Mouse (Mus musculus): Measurements from ENCODE around the gene Ube2r2. TPM values are rescaled to one million over a fixed set of nuclear protein-coding genes. Genes with fewer than 3 reads are reported as not detected.
A peak's percentile ranks its signal among the peaks of the same experiment; 100 is the strongest.

Ube2r2 gene
- polyA plus RNA-seq, 1 experiment, result 129 TPM

DNA sequence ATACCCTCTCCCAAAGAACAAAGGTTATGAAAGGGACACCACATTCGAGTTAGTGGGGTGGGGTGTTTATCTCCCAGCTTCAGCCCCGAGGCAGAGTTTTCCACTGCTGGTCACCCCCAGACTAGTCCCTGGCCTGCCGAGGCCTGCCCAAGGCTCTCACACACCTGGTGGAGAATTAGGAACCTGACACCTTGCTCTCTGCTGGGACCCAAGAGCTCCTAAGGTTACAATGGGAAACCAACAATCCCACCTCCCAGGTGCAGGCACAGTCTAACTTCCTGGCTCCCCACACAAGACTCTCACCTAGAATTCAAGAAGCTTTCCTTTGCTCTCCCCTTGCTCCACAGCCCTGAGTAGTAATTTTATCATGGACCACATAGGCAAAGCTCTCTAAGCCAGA is 18.7 kb upstream of the Ube2r2 start:
- Histone ChIP-seq H3K4me1 (ENCODE audit: control insufficient read depth, insufficient read depth, low read length) (no peaks in the 10 kb centered on the region), H3K27ac (ENCODE audit: insufficient read depth, low read depth, low read length) (no peak overlapping the region), H3K4me3 (ENCODE audit: insufficient read depth, low read length) (no peak overlapping the region)
- TF ChIP-seq CTCF (IDR thresholded peaks at IDR 0.05; ENCODE audit: low read depth, low read length) (no peak), POLR2A (IDR thresholded peaks at IDR 0.05; ENCODE audit: borderline replicate concordance, low read depth, low read length) (no peak)

DNA sequence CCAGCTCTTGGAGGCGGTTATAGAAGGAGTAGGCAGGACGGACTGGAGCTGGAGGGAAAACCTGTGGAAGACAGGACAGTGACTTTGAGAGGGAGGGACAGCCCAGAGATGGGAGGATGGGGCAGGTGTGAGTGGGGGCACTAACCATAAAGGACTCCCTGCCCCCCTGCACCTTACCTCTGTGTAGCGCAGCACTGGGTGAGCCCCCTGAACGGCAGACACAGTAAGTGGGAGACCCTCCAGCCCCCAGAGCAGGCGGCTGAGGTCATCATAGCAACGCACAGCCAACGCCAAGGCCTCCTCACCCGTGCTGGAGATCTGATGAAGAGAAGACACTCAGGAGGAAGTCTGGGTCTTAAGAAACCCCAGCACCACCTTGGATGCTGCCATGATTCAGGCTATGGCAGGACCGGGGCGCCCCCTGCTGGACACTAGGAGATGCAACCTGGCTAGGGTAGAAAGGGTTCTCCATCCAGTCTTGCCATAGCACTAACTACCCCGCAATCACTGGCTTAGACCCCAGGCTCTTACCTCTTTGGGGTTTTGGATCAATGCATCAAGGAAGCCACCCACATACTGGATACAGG is 16.7 kb upstream of the Ube2r2 start:
- Histone ChIP-seq H3K27ac (ENCODE audit: insufficient read depth, low read depth, low read length) (no peak overlapping the region), H3K4me3 (ENCODE audit: insufficient read depth, low read length) (no peak overlapping the region), H3K4me1 (ENCODE audit: control insufficient read depth, insufficient read depth, low read length) (peaks cover 6% of the 10 kb centered on the region; the same call in 1 of the 2 replicates)
- peak; percentile 88 for TF ChIP-seq CTCF (IDR thresholded peaks at IDR 0.05; ENCODE audit: low read depth, low read length)
- TF ChIP-seq POLR2A (IDR thresholded peaks at IDR 0.05; ENCODE audit: borderline replicate concordance, low read depth, low read length), result no peak

DNA sequence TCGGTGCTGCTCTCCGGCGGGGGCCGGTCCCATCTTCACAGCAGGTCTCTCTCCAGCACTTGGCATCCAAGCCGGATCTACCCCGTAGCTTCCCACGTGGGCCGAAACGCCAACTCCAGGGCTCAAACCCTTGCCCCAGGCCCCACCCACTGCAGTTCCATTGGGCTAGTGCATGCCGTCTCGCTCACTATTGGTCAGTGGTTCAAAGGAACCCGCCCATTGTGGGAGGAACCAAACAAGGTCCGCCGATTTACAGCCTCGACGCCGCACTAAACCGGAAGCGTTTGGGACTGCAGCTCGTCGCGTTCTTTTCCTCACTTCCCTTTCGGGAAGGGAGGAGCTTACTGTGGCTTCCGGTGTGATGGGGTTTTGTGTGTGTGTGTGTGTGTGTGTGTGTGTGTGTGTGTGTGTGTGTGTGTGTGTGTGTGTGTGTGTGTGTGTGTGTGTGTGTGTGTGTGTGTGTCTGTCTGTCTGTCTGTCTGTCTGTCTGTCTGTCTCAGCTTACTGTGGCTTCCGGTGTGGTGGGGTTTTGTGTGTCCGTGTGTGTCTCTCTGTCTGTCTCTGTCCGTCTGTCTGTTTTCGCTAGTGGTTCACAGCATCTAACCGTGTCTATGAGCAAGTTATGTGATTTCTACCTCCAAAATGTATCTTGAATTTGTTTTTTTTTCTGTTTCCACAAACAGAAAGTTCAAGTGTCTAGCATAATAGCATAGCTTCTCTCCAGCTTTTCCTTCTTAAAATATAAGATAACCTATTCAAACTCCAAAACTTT is 11.2 kb upstream of the Ube2r2 start, which contains the start of gene Nol6:
Gene Nol6 (minus strand): TSS at position 276 of the 772 bp plus-strand sequence.
- Histone ChIP-seq H3K4me1 (ENCODE audit: control insufficient read depth, insufficient read depth, low read length) (peaks cover 6% of the 10 kb centered on the region; the same call in 1 of the 2 replicates), H3K27ac (ENCODE audit: insufficient read depth, low read depth, low read length) (peak within 1 kb of the TSS; percentile 15; the same call in 1 of the 2 replicates), H3K4me3 (ENCODE audit: insufficient read depth, low read length) (peak within 1 kb of the TSS; percentile 81)
- no peak for TF ChIP-seq CTCF (IDR thresholded peaks at IDR 0.05; ENCODE audit: low read depth, low read length)
- no peak for TF ChIP-seq POLR2A (IDR thresholded peaks at IDR 0.05; ENCODE audit: borderline replicate concordance, low read depth, low read length)

DNA sequence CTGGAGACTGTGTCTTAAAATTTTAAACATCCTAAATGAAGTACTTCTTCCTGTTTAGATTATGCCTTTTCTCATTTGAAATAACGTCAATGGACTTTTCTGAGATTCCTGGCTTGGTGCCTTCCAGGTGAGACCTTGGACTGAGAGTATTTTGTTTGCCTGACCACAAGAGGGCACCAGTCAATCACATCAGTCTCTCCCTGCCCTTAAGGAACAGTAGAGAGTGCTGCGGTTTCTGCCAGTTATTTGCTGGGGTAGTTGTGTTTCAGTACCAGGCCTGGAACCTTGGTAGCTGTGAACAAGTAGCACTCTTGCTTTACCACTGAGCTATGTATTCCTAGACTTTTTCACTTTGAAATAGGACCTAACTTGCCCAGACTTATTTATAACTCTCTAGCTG is 6.1 kb upstream of the Ube2r2 start:
- no peak overlapping the region for H3K4me3 ChIP-seq (ENCODE audit: insufficient read depth, low read length)
- H3K27ac ChIP-seq (ENCODE audit: insufficient read depth, low read depth, low read length), result no peak overlapping the region
- H3K4me1 ChIP-seq (ENCODE audit: control insufficient read depth, insufficient read depth, low read length), result peaks cover 8% of the 10 kb centered on the region
- TF ChIP-seq POLR2A (IDR thresholded peaks at IDR 0.05; ENCODE audit: borderline replicate concordance, low read depth, low read length), result no peak
- peak; percentile 58; the same call in 1 of the 2 replicates for TF ChIP-seq CTCF (IDR thresholded peaks at IDR 0.05; ENCODE audit: low read depth, low read length)

DNA sequence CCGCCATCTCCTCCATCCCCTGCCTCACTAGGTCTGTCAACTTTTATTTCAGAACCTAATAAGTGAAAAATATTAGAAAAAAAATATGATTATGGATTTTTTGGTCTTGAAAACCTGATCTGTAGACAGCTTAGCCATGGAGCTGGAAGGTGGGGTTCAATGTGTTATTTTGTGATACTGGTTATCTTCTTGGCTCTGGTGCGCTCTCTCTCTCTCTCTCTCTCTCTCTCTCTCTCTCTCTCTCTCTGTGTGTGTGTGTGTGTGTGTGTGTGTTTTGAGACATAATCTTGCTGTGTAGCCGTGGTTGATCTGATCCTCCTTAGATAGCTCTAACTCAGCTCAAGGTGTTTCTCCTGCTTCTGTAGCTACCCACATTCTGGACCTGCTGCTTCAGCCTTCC is 5.7 kb upstream of the Ube2r2 start:
- no peak overlapping the region for H3K4me3 ChIP-seq (ENCODE audit: insufficient read depth, low read length)
- TF ChIP-seq POLR2A (IDR thresholded peaks at IDR 0.05; ENCODE audit: borderline replicate concordance, low read depth, low read length), result no peak
- TF ChIP-seq CTCF (IDR thresholded peaks at IDR 0.05; ENCODE audit: low read depth, low read length), result no peak
- H3K27ac ChIP-seq (ENCODE audit: insufficient read depth, low read depth, low read length), result no peak overlapping the region
- H3K4me1 ChIP-seq (ENCODE audit: control insufficient read depth, insufficient read depth, low read length), result peaks cover 10% of the 10 kb centered on the region

DNA sequence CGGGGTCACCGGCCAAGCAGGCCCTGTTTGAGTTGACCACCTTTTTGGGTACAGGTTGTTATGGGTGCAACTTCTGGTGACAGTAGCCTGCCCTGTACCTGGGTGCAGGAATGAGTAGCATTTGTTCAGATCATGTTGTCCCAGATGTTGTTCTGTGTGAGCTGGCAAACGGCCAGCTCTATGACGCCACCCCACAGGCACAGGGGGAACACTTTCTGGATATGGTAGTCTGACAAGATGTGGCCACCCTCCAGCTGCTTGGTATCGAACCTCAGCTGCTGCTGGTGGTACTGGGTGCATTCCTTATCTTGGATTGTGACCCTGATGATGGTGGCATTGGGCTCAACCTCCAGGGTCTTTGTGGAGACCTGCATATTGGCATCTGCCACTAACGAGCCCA is 3.1 kb upstream of the Ube2r2 start:
- Histone ChIP-seq H3K4me1 (ENCODE audit: control insufficient read depth, insufficient read depth, low read length) (peaks cover 10% of the 10 kb centered on the region), H3K4me3 (ENCODE audit: insufficient read depth, low read length) (no peak overlapping the region), H3K27ac (ENCODE audit: insufficient read depth, low read depth, low read length) (no peak overlapping the region)
- TF ChIP-seq POLR2A (IDR thresholded peaks at IDR 0.05; ENCODE audit: borderline replicate concordance, low read depth, low read length) (no peak), CTCF (IDR thresholded peaks at IDR 0.05; ENCODE audit: low read depth, low read length) (no peak)

DNA sequence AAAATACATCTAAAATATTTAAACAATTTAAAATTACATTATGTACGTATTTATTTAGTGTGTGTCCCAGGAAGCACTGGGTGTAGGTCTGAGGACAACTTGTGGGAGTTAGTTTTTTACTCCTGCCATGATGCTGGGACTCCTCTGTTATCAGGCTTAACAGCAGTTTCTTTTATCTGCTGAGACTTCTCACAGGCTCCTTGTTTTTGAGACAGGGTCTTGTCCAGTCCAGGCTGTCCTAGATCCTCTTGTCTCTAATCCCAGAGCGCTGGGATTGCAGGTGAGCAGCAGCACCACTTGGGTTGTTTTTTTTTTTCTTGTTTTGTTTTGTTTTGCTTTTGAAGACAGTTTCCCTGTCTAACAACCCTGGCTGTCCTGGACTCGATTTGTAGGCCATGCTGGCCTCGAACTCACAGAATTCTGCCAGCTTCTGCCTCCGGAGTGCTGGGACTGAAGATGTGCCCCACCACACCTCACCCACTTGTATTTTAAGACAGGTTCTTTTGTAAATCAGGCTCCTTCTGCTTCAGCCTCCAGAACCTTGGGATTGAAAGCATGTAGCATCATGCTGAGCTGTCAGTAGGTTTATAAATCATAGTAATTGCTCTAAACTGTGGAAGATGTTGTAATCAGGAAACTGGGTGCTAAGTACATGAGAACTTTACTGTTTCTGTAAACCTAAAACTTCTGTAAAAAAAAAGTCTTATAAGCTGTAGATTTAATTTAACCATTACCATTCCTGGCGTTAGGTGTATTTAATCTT is 1.8 kb upstream of the Ube2r2 start:
- TF ChIP-seq POLR2A (IDR thresholded peaks at IDR 0.05; ENCODE audit: borderline replicate concordance, low read depth, low read length), result no peak
- TF ChIP-seq CTCF (IDR thresholded peaks at IDR 0.05; ENCODE audit: low read depth, low read length), result no peak
- Histone ChIP-seq H3K4me3 (ENCODE audit: insufficient read depth, low read length) (no peak overlapping the region), H3K27ac (ENCODE audit: insufficient read depth, low read depth, low read length) (no peak overlapping the region), H3K4me1 (ENCODE audit: control insufficient read depth, insufficient read depth, low read length) (peaks cover 12% of the 10 kb centered on the region)

DNA sequence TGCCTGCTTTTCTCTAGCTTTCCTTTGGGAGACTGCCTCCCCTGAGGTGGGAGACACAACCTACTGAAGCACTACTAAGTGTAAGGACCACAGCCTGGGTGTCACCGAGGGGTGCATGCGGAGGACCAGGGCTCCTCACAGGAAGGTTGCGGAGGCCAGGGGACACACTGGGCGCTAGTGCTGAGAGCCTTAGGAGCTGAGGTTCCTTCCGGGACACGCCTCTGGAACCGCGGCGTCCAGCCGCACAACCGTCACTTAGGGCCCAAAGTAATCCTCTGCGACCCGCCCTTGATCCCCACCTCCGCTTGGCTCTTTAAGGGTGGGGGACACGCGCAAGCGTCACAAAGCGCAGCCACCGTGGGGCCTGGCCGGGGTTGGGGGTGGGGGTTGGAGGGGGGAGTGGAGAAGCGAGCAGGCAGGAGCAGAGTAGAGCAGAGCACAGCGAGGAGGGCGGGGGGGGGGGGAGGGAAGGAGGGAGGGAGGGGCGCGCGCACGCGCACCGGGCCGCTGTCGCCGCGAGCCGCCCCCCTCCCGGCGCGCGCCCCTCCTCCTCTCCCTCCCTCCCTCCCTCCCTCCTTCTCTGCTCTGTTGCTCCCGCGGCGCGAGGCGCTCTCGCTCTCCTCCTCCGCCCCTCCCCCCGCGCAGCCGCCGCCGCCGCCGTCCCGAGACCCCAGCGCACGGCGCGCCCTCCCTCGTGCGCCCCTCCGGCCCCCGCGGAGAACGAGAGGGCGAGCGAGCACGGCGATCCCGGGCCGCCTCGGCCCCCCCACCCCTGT is 420 bp upstream of the Ube2r2 start:
- H3K4me1 ChIP-seq (ENCODE audit: control insufficient read depth, insufficient read depth, low read length), result peaks cover 17% of the 10 kb centered on the region
- no peak for TF ChIP-seq POLR2A (IDR thresholded peaks at IDR 0.05; ENCODE audit: borderline replicate concordance, low read depth, low read length)
- no peak for TF ChIP-seq CTCF (IDR thresholded peaks at IDR 0.05; ENCODE audit: low read depth, low read length)
- H3K27ac ChIP-seq (ENCODE audit: insufficient read depth, low read depth, low read length), result peak overlapping the region; percentile 89
- H3K4me3 ChIP-seq (ENCODE audit: insufficient read depth, low read length), result peak overlapping the region; percentile 96

DNA sequence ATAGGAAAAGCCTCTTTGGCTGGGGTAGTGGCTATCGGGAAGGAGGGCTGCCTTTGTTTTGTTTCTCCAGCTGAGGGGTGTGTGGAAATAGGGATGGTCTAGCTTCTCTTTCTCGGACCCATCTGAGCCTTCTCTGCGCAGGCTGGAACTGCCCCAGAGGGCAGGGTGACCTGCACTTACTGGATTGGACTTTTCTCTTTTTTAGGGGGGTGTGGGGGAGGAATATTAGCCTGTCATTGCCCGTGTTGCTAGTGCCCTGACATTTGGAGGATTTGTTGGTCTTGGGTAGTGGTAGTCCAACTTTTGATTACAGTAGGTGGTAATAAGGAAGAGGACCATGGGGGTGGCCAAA is 887 bp downstream of the Ube2r2 start:
- H3K27ac ChIP-seq (ENCODE audit: insufficient read depth, low read depth, low read length), result peak overlapping the region; percentile 84
- peaks cover 27% of the 10 kb centered on the region for H3K4me1 ChIP-seq (ENCODE audit: control insufficient read depth, insufficient read depth, low read length)
- TF ChIP-seq POLR2A (IDR thresholded peaks at IDR 0.05; ENCODE audit: borderline replicate concordance, low read depth, low read length), result no peak
- TF ChIP-seq CTCF (IDR thresholded peaks at IDR 0.05; ENCODE audit: low read depth, low read length), result no peak
- H3K4me3 ChIP-seq (ENCODE audit: insufficient read depth, low read length), result peak overlapping the region; percentile 96
